Mouse (Mus musculus) adrenal gland, postnatal 4 days (tissue): ENCODE results near the gene Gm20823. TPM values are rescaled to one million over a fixed set of nuclear protein-coding genes. Genes with fewer than 3 reads are reported as not detected.
"Not testable (repeated sequence)": the region's sequence is repeated elsewhere in the genome, so short reads cannot be mapped to it uniquely, and the experiment has no call there.

Experiments used
- DNase-seq, 2 experiments: peaks; one replicate each; pipeline ENCODE4 v3.0.0; 2021 to 2022; ENCODE audit warnings: low spot score in 2 of 2, mixed read lengths in 2 of 2
- long read RNA-seq, 2 experiments: library from polyadenylated mRNA; stranded (forward); transcript quantifications; one replicate each; pipeline ENCODE4 v2.0.0; 2021
- total RNA-seq, 2 experiments: library from RNA; stranded (reverse); gene quantifications; 2 replicates each; pipeline ENCODE4 v1.2.3; 2021

The Gm20823 gene
- not detected for total RNA-seq
- long read RNA-seq, experiment 1, result 0 reads
- long read RNA-seq, experiment 2, result 0 reads

DNA sequence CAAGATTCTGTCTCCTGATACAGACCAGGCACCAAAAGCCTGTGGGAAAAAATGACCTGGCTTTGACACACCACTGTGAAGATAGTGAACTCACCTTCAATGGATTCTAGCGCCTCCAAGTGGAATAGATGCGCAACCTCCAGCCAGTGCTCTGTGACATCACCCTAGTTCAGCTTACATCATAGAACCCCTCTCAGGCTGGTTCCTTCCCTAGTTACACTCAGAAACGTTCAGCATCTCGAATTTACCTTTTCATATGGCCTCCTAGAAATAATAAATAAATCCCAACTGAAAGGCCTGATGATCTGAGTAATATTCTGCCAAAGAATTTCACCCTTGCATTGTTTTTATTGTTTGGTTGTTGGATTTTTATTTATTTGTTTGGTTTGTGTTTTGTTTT, at the start of gene Gm20823:
Gm20823 (minus strand) TSS at position 101 of the 400 bp plus-strand sequence.
- DNase-seq, result not testable (repeated sequence)
